Comparison of ENCODE assay signal across 10 mouse cellular contexts in the genomic region with DNA sequence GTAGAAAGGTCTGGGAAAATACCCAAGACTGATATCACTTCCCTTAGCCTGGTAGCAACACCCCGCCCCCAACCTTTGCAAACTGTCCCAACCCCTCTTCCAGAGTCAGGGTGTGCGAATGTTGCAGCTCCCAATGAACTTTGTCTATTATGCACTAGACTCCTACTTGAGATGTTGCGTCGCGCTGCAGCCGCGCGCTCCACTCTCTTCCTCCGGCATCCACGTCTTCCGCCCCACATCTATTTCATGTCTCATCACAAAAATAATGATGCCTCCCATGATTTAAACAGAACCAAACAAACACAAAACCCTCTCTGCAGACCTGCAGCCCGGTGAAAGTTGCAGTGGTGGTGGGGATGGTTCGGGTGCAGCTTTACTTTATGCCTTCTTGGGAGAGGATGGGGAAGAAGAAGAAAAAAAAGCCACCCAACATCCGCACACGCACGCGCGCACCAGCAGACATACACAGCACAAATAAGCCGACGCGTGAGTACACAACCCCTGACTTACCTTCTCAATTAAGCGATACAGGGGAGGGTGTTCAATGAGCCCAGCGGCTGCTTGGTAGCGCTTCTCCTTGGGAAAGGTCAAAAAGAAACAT.
DNase-seq lines count a peak whose midpoint lies in the region; ATAC-seq and TF ChIP-seq lines count a peak whose summit lies in the region.
"Had no signal": no experiment of that assay in that cellular context is flagged by ENCODE, and none has a peak within 500 bp of the region (broad histone marks: within the 10 kb centered on the region; RNA-seq: fewer than 3 reads in every experiment).

No protein-coding gene starts in this region.

- no peak for ATAC-seq in heart, embryonic 13.5 days (ENCODE audit: extremely low read depth, insufficient number of reproducible peaks, low FRiP score, low TSS enrichment)
- peak; percentile 18 for ATAC-seq in forebrain, postnatal 0 days

- no peaks in the 10 kb centered on the region for H3K9me3 ChIP-seq in heart, embryonic 13.5 days
- H3K9me3 ChIP-seq in forebrain, postnatal 0 days (ENCODE audit: low read length): no peaks in the 10 kb centered on the region
- no peaks in the 10 kb centered on the region for H3K9me3 ChIP-seq in midbrain, embryonic 10.5 days (replicated peaks)

- H3K27ac ChIP-seq in heart, embryonic 13.5 days (replicated peaks): no peak overlapping the region
- peak overlapping the region; percentile 86 for H3K27ac ChIP-seq in forebrain, postnatal 0 days (ENCODE audit: low read depth, low read length)
- peak overlapping the region; percentile 91 for H3K27ac ChIP-seq in midbrain, embryonic 10.5 days (replicated peaks)
- H3K27ac ChIP-seq: macrophage had no signal

- WGBS in heart, embryonic 13.5 days: 3% methylated on average over 24 of the region's 24 CpGs
- WGBS in forebrain, postnatal 0 days: under 1% methylated on average over 24 of the region's 24 CpGs
- under 1% methylated on average over 24 of the region's 24 CpGs for WGBS in midbrain, embryonic 10.5 days

- H3K4me3 ChIP-seq in heart, embryonic 13.5 days: peak overlapping the region; percentile 57
- peak overlapping the region; percentile 61 for H3K4me3 ChIP-seq in forebrain, postnatal 0 days (ENCODE audit: low read depth, low read length)
- H3K4me3 ChIP-seq in midbrain, embryonic 10.5 days: peak overlapping the region; percentile 59

- peak overlapping the region; percentile 73 for H3K9ac ChIP-seq in heart, embryonic 13.5 days
- peak overlapping the region; percentile 60 for H3K9ac ChIP-seq in forebrain, postnatal 0 days

- no peaks in the 10 kb centered on the region for H3K36me3 ChIP-seq in heart, embryonic 13.5 days
- no peaks in the 10 kb centered on the region for H3K36me3 ChIP-seq in forebrain, postnatal 0 days (ENCODE audit: insufficient read depth)
- H3K36me3 ChIP-seq in midbrain, embryonic 10.5 days: no peaks in the 10 kb centered on the region

- intact Hi-C loops in heart, postnatal 25 days (cut with DNase I): no loop called here

- H3K4me2 ChIP-seq in heart, embryonic 13.5 days: peak overlapping the region; percentile 77
- H3K4me2 ChIP-seq in forebrain, postnatal 0 days (ENCODE audit: low read depth): peak overlapping the region; percentile 52

- H3K4me1 ChIP-seq in heart, embryonic 13.5 days: peaks cover 23% of the 10 kb centered on the region
- peaks cover 12% of the 10 kb centered on the region for H3K4me1 ChIP-seq in forebrain, postnatal 0 days (ENCODE audit: insufficient read depth)
- peaks cover 64% of the 10 kb centered on the region for H3K4me1 ChIP-seq in midbrain, embryonic 10.5 days

- DNase-seq in heart, postnatal 25 days (ENCODE audit: low spot score): no peak
- peak; percentile 15 for DNase-seq in ZHBTc4 (ENCODE audit: low read depth, low spot score)
- DNase-seq in forebrain, postnatal 0 days: peak; percentile 72
- DNase-seq in midbrain, embryonic 10.5 days (ENCODE audit: low spot score): peak; percentile 37
- DNase-seq in T-cell, adult 2 months (ENCODE audit: low spot score): no peak
- DNase-seq in spleen, postnatal 4 days (ENCODE audit: low spot score in 2 of 2): no peak
- DNase-seq in adrenal gland, postnatal 10 days: no peak

- peaks cover 41% of the 10 kb centered on the region; the same call in 1 of the 2 replicates for H3K27me3 ChIP-seq in heart, embryonic 13.5 days (replicated peaks)
- H3K27me3 ChIP-seq in forebrain, postnatal 0 days (ENCODE audit: insufficient read depth, low read length): no peaks in the 10 kb centered on the region
- peaks cover 11% of the 10 kb centered on the region for H3K27me3 ChIP-seq in midbrain, embryonic 10.5 days (ENCODE audit: low read depth, poor library complexity, severe bottlenecking)
- H3K27me3 ChIP-seq: CH12.LX had no signal

- no peak for TF ChIP-seq CTCF in forebrain, postnatal 0 days (IDR thresholded peaks at IDR 0.05; ENCODE audit: low read depth)

Comparison
In these comparisons a context has a peak if more than half of its experiments do, and no peak if none do; other contexts are left out.
1. DNase-seq: peak in ZHBTc4 (single experiment), forebrain, postnatal 0 days (single experiment) and midbrain, embryonic 10.5 days (single experiment); none in heart, postnatal 25 days (single experiment), T-cell, adult 2 months (single experiment), spleen, postnatal 4 days (0 of 2) and adrenal gland, postnatal 10 days (single experiment).
2. Peak in every context shown above with its lines, with median percentiles within 50 percentile points of each other: H3K4me3 ChIP-seq.